Mouse (Mus musculus) C2C12 (cell line): Measurements from ENCODE around the gene Dyrk4.

ENCODE experiments used
- CEBPB ChIP-seq: IDR thresholded peaks from one replicate; pipeline ENCODE4 v1.6.1; 2011; ENCODE audit warnings: low read depth, mild to moderate bottlenecking, control low read depth, moderate library complexity
- CTCF ChIP-seq: IDR thresholded peaks from one replicate; pipeline ENCODE4 v1.5.1; 2011; ENCODE audit not compliant: control insufficient read depth, insufficient read depth, insufficient read length
- FOSL1 ChIP-seq: IDR thresholded peaks from one replicate; pipeline ENCODE4 v1.8.0; 2011; ENCODE audit warnings: mild to moderate bottlenecking, low read length; ENCODE audit not compliant: poor library complexity, insufficient read depth, severe bottlenecking
- MAX ChIP-seq: IDR thresholded peaks from one replicate; pipeline ENCODE4 v1.6.1; 2011; ENCODE audit warnings: mild to moderate bottlenecking, control low read depth
- MYOD1 ChIP-seq: IDR thresholded peaks from one replicate; pipeline ENCODE4 v1.6.1; 2011; ENCODE audit warnings: low read depth; ENCODE audit not compliant: control insufficient read depth, insufficient read length
- MYOG ChIP-seq: IDR thresholded peaks from one replicate; pipeline ENCODE4 v1.6.1; 2011; ENCODE audit not compliant: control insufficient read depth, insufficient read length; ENCODE audit errors: extremely low read depth
- USF1 ChIP-seq: IDR thresholded peaks from one replicate; pipeline ENCODE4 v1.6.1; 2011; ENCODE audit warnings: low read depth, mild to moderate bottlenecking, control low read depth, moderate library complexity

DNA sequence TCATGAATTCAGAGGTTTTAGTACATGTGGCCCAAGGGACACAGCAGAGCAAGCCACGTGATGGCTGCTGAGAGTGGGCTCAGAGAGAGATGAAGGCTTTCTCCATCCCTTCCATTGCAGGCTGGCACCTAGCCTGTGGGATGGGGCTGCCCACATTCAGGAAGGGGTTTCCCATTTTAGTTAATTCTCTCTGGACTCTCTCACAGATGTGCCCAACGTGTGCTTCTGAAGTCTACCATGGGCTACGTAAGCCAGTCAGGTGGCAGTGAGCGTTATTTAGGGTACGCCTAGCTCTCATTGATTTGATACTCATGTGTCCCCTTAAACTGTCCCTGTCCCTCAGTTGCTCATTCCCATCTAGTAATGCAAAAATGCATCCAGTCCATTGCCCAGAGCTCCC is 6.7 kb downstream of the Dyrk4 start:
- TF ChIP-seq CTCF (no peak), MYOG (no peak), MAX (no peak), MYOD1 (no peak), USF1 (no peak), FOSL1 (no peak), CEBPB (no peak)
